Mouse (Mus musculus) intestine, embryonic 15.5 days (tissue): Measurements from ENCODE around the gene Ncor2. TPM values are rescaled to one million over a fixed set of nuclear protein-coding genes. Genes with fewer than 3 reads are reported as not detected.

ENCODE experiments used
- ATAC-seq: fragments of 200-750 bp; cut with Nextera tagmentation; 2 replicates; pipeline ENCODE4 v1.8.0; 2017; ENCODE audit warnings: moderate TSS enrichment, moderate library complexity
- H3K27ac ChIP-seq: fragments of 300-500 bp; sonication (generic); 2 replicates; pipeline ENCODE4 v1.5.1; 2015; ENCODE audit warnings: mild to moderate bottlenecking, inconsistent platforms
- H3K27me3 ChIP-seq: fragments of 300-500 bp; sonication (generic); replicated peaks from 2 replicates; pipeline ENCODE4 v1.6.1; 2015; ENCODE audit warnings: inconsistent platforms
- H3K36me3 ChIP-seq: fragments of 300-500 bp; sonication (generic); 2 replicates; pipeline ENCODE4 v1.6.1; 2015; ENCODE audit warnings: inconsistent platforms
- H3K4me1 ChIP-seq: fragments of 300-500 bp; sonication (generic); replicated peaks from 2 replicates; pipeline ENCODE4 v1.6.1; 2015; ENCODE audit warnings: inconsistent platforms
- H3K4me2 ChIP-seq: fragments of 300-500 bp; sonication (generic); replicated peaks from 2 replicates; pipeline ENCODE4 v1.6.1; 2015; ENCODE audit warnings: mild to moderate bottlenecking, inconsistent platforms
- H3K4me3 ChIP-seq: fragments of 300-500 bp; sonication (generic); replicated peaks from 2 replicates; pipeline ENCODE4 v1.5.1; 2015; ENCODE audit warnings: inconsistent platforms
- H3K9ac ChIP-seq: fragments of 300-500 bp; sonication (generic); 2 replicates; pipeline ENCODE4 v1.6.1; 2015; ENCODE audit warnings: inconsistent platforms
- H3K9me3 ChIP-seq: fragments of 300-500 bp; sonication (generic); 2 replicates; pipeline ENCODE4 v1.6.1; 2016; ENCODE audit warnings: inconsistent platforms
- WGBS: fragments of 180-500 bp; shearing (Covaris S2); methylation state at CpG from one replicate; pipeline ENCODE4 v1.1.7; 2015; 5-methylcytosine and 5-hydroxymethylcytosine counted together
- polyA plus RNA-seq: library from polyadenylated mRNA; unstranded; fragments of >200 nt; fragmentation: Nextera tagmentation; extraction: Ambion mirVana; gene quantifications from 2 replicates; pipeline ENCODE4 v1.2.1, GENCODE M21; 2015

The Ncor2 gene
- polyA plus RNA-seq, 1 experiment from 2014 or later = 20.0 TPM

GRCm38 (mm10) chr5:125159804-125160405, 19.1 kb downstream of the Ncor2 start:
- 0 out of 2 replicates have a peak, but pooled peaks have one; percentile 0 for ATAC-seq

GRCm38 (mm10) chr5:125159293-125159692, 19.7 kb downstream of the Ncor2 start:
- Histone ChIP-seq H3K27ac (peak overlapping the region; percentile 86), H3K9ac (0 out of 2 replicates have a peak overlapping the region, but pooled peaks have one; percentile 36), H3K4me1 (peaks cover 82% of the 10 kb centered on the region), H3K4me3 (peak overlapping the region; percentile 12; the same call in 1 of the 2 replicates), H3K27me3 (no peaks in the 10 kb centered on the region), H3K36me3 (no peaks in the 10 kb centered on the region), H3K9me3 (no peaks in the 10 kb centered on the region), H3K4me2 (peak overlapping the region; percentile 57)
- ATAC-seq = peak; percentile 72
- WGBS = 7% methylated on average over 12 of the region's 12 CpGs

More at GRCm38 (mm10) chr5:125159804-125160405, 19.1 kb downstream of the Ncor2 start:
- H3K27ac ChIP-seq = peak overlapping the region; percentile 86
- H3K4me3 ChIP-seq = no peak overlapping the region
- H3K9me3 ChIP-seq = no peaks in the 10 kb centered on the region
- H3K27me3 ChIP-seq = no peaks in the 10 kb centered on the region
- WGBS = 47% methylated on average over 14 of the region's 14 CpGs
- peak overlapping the region; percentile 57 for H3K4me2 ChIP-seq
- H3K9ac ChIP-seq = peak overlapping the region; percentile 20
- no peaks in the 10 kb centered on the region for H3K36me3 ChIP-seq
- peaks cover 85% of the 10 kb centered on the region for H3K4me1 ChIP-seq

GRCm38 (mm10) chr5:125158232-125158961, 20.6 kb downstream of the Ncor2 start:
- no peaks in the 10 kb centered on the region for H3K36me3 ChIP-seq
- no peaks in the 10 kb centered on the region for H3K9me3 ChIP-seq
- peak; percentile 45 for ATAC-seq
- H3K4me3 ChIP-seq = peak overlapping the region; percentile 11; the same call in 1 of the 2 replicates
- H3K4me2 ChIP-seq = peak overlapping the region; percentile 57
- H3K27me3 ChIP-seq = no peaks in the 10 kb centered on the region
- WGBS = 13% methylated on average over 21 of the region's 21 CpGs
- H3K4me1 ChIP-seq = peaks cover 80% of the 10 kb centered on the region
- peak overlapping the region; percentile 36 for H3K9ac ChIP-seq
- peak overlapping the region; percentile 86 for H3K27ac ChIP-seq

GRCm38 (mm10) chr5:125157375-125158033, 21.5 kb downstream of the Ncor2 start:
- Histone ChIP-seq H3K4me1 (peaks cover 77% of the 10 kb centered on the region), H3K27me3 (no peaks in the 10 kb centered on the region), H3K9ac (no peak overlapping the region), H3K4me2 (peak overlapping the region; percentile 57; the same call in 1 of the 2 replicates), H3K27ac (peak overlapping the region; percentile 86), H3K9me3 (no peaks in the 10 kb centered on the region), H3K36me3 (no peaks in the 10 kb centered on the region), H3K4me3 (no peak overlapping the region)
- ATAC-seq = peak; percentile 30
- 54% methylated on average over 8 of the region's 8 CpGs for WGBS

- 69% methylated on average over 22 of the region's 22 CpGs for WGBS
- H3K9ac ChIP-seq = no peak overlapping the region
- peaks cover 82% of the 10 kb centered on the region for H3K4me1 ChIP-seq
- 0 out of 2 replicates have a peak, but pooled peaks have one; percentile 2 for ATAC-seq
- H3K27ac ChIP-seq = 0 out of 2 replicates have a peak overlapping the region, but pooled peaks have one; percentile 7
- no peak overlapping the region for H3K4me3 ChIP-seq
- no peaks in the 10 kb centered on the region for H3K27me3 ChIP-seq
- H3K36me3 ChIP-seq = no peaks in the 10 kb centered on the region
- H3K9me3 ChIP-seq = no peaks in the 10 kb centered on the region
- peak overlapping the region; percentile 57; the same call in 1 of the 2 replicates for H3K4me2 ChIP-seq
These were observed 22.4 kb downstream of the Ncor2 start for GRCm38 (mm10) chr5:125156418-125157205.

- Histone ChIP-seq H3K27me3 (no peaks in the 10 kb centered on the region), H3K9me3 (no peaks in the 10 kb centered on the region), H3K4me3 (no peak overlapping the region), H3K4me2 (no peak overlapping the region), H3K27ac (0 out of 2 replicates have a peak overlapping the region, but pooled peaks have one; percentile 27), H3K4me1 (peaks cover 90% of the 10 kb centered on the region), H3K9ac (no peak overlapping the region), H3K36me3 (no peaks in the 10 kb centered on the region)
- ATAC-seq = no peak
- 88% methylated on average over 4 of the region's 4 CpGs for WGBS
These were observed 23.6 kb downstream of the Ncor2 start for GRCm38 (mm10) chr5:125155451-125155850.

- Histone ChIP-seq H3K9me3 (no peaks in the 10 kb centered on the region), H3K27ac (0 out of 2 replicates have a peak overlapping the region, but pooled peaks have one; percentile 11), H3K9ac (no peak overlapping the region), H3K4me3 (no peak overlapping the region), H3K36me3 (no peaks in the 10 kb centered on the region), H3K4me1 (peaks cover 86% of the 10 kb centered on the region), H3K4me2 (no peak overlapping the region), H3K27me3 (no peaks in the 10 kb centered on the region)
- WGBS = 75% methylated on average over 5 of the region's 5 CpGs
- no peak for ATAC-seq
These were observed 24.0 kb downstream of the Ncor2 start for GRCm38 (mm10) chr5:125154989-125155388.

GRCm38 (mm10) chr5:125154178-125154577, 24.8 kb downstream of the Ncor2 start:
- WGBS = 76% methylated on average over 5 of the region's 5 CpGs
- Histone ChIP-seq H3K9ac (no peak overlapping the region), H3K4me1 (peaks cover 82% of the 10 kb centered on the region), H3K36me3 (no peaks in the 10 kb centered on the region), H3K27ac (no peak overlapping the region), H3K27me3 (no peaks in the 10 kb centered on the region), H3K9me3 (no peaks in the 10 kb centered on the region), H3K4me2 (no peak overlapping the region), H3K4me3 (no peak overlapping the region)
- ATAC-seq = no peak

GRCm38 (mm10) chr5:125153201-125153816, 25.7 kb downstream of the Ncor2 start:
- Histone ChIP-seq H3K9me3 (no peaks in the 10 kb centered on the region), H3K4me1 (peaks cover 81% of the 10 kb centered on the region), H3K9ac (no peak overlapping the region), H3K4me3 (no peak overlapping the region), H3K36me3 (no peaks in the 10 kb centered on the region), H3K27ac (no peak overlapping the region), H3K4me2 (no peak overlapping the region), H3K27me3 (no peaks in the 10 kb centered on the region)
- WGBS = 85% methylated on average over 11 of the region's 11 CpGs
- no peak for ATAC-seq

GRCm38 (mm10) chr5:125151872-125152534, 27.0 kb downstream of the Ncor2 start:
- Histone ChIP-seq H3K27ac (peak overlapping the region; percentile 64), H3K4me1 (peaks cover 75% of the 10 kb centered on the region), H3K9ac (no peak overlapping the region; the same call in 1 of the 2 replicates), H3K4me2 (peak overlapping the region; percentile 40), H3K9me3 (no peaks in the 10 kb centered on the region), H3K36me3 (no peaks in the 10 kb centered on the region), H3K27me3 (no peaks in the 10 kb centered on the region), H3K4me3 (no peak overlapping the region)
- peak; percentile 73 for ATAC-seq
- 20% methylated on average over 17 of the region's 17 CpGs for WGBS
